Mouse (Mus musculus): ENCODE data around the gene Btbd3.

DNA sequence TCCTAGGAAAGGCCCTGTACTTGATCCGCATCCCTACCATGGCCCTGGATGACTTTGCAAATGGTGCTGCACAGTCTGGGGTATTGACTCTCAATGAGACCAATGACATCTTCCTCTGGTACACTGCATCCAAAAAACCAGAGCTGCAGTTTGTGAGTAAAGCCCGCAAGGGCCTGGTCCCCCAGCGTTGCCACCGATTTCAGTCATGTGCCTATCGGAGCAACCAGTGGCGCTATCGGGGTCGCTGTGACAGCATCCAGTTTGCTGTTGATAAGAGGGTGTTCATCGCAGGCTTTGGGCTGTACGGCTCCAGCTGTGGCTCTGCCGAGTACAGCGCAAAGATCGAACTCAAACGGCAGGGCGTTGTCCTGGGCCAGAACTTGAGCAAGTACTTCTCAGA, 27.5 kb downstream of the Btbd3 start:
- no peak for TF ChIP-seq CTCF (IDR thresholded peaks at IDR 0.05; ENCODE audit: low read depth)
- TF ChIP-seq EP300 (IDR thresholded peaks at IDR 0.05; ENCODE audit: low read depth), result no peak

Measured in liver, postnatal 0 days (tissue).